Mouse (Mus musculus): ENCODE measurements around the gene Smim15. TPM values are rescaled to one million over a fixed set of nuclear protein-coding genes. Genes with fewer than 3 reads are reported as not detected.
A peak's percentile ranks its signal among the peaks of the same experiment; 100 is the strongest.

Gene Smim15
- polyA plus RNA-seq, 1 experiment from 2014 or later: 41.2 TPM

DNA sequence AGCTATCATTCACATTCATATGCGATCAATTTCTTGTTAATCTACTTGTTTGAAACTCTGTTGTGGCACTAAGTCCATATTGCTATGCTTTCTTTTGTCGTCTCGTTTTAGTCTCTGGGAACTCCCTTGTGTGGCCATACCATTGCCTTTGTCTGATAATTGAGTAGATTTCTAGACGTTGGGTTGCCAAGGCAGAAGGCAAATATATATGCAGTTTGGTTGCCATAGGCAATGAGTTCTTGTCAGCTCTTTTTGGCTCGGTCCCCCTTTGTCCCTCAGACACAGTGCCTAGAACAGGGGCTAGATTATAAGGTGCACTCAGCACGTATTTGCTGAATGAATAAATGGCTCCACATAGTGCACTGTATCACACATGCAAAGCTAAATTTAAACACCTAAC is 20.1 kb downstream of the Smim15 start:
- no peak overlapping the region for H3K4me2 ChIP-seq (replicated peaks)
- H3K36me3 ChIP-seq: no peaks in the 10 kb centered on the region
- H3K4me3 ChIP-seq (replicated peaks): no peak overlapping the region
- H3K27ac ChIP-seq: 0 out of 2 replicates have a peak overlapping the region, but pooled peaks have one; percentile 35
- H3K9ac ChIP-seq (replicated peaks): no peak overlapping the region
- no peaks in the 10 kb centered on the region for H3K9me3 ChIP-seq
- WGBS: 15% methylated on average over 6 of the region's 6 CpGs
- H3K27me3 ChIP-seq: 0 out of 2 replicates have a peak, but pooled peaks cover 6% of the 10 kb centered on the region
- peaks cover 38% of the 10 kb centered on the region for H3K4me1 ChIP-seq (replicated peaks)
- peak; percentile 65; the same call in 1 of the 2 replicates for ATAC-seq

GRCm38 (mm10) chr13:108066021-108066420 is 21.8 kb downstream of the Smim15 start:
- 72% methylated on average over 2 of the region's 2 CpGs for WGBS
- H3K9ac ChIP-seq (replicated peaks): no peak overlapping the region
- no peaks in the 10 kb centered on the region for H3K9me3 ChIP-seq
- no peak for ATAC-seq
- H3K4me2 ChIP-seq (replicated peaks): no peak overlapping the region
- 0 out of 2 replicates have a peak, but pooled peaks cover 6% of the 10 kb centered on the region for H3K27me3 ChIP-seq
- H3K36me3 ChIP-seq: no peaks in the 10 kb centered on the region
- H3K27ac ChIP-seq: no peak overlapping the region
- peaks cover 27% of the 10 kb centered on the region for H3K4me1 ChIP-seq (replicated peaks)
- no peak overlapping the region for H3K4me3 ChIP-seq (replicated peaks)

- Histone ChIP-seq H3K36me3 (no peaks in the 10 kb centered on the region), H3K9me3 (no peaks in the 10 kb centered on the region), H3K4me1 (replicated peaks) (peaks cover 8% of the 10 kb centered on the region), H3K27me3 (no peaks in the 10 kb centered on the region), H3K9ac (replicated peaks) (no peak overlapping the region), H3K27ac (no peak overlapping the region), H3K4me3 (replicated peaks) (no peak overlapping the region), H3K4me2 (replicated peaks) (no peak overlapping the region)
- 82% methylated on average over 4 of the region's 4 CpGs for WGBS
- no peak for ATAC-seq
Observed at GRCm38 (mm10) chr13:108069151-108069550, 24.9 kb downstream of the Smim15 start.

- no peak for ATAC-seq
- Histone ChIP-seq H3K9me3 (no peaks in the 10 kb centered on the region), H3K27ac (no peak overlapping the region), H3K4me2 (replicated peaks) (no peak overlapping the region), H3K9ac (replicated peaks) (no peak overlapping the region), H3K36me3 (no peaks in the 10 kb centered on the region), H3K27me3 (no peaks in the 10 kb centered on the region), H3K4me3 (replicated peaks) (no peak overlapping the region), H3K4me1 (replicated peaks) (no peaks in the 10 kb centered on the region)
- WGBS: 97% methylated on average over 10 of the region's 10 CpGs
Observed at GRCm38 (mm10) chr13:108070171-108070570, 25.9 kb downstream of the Smim15 start.

DNA sequence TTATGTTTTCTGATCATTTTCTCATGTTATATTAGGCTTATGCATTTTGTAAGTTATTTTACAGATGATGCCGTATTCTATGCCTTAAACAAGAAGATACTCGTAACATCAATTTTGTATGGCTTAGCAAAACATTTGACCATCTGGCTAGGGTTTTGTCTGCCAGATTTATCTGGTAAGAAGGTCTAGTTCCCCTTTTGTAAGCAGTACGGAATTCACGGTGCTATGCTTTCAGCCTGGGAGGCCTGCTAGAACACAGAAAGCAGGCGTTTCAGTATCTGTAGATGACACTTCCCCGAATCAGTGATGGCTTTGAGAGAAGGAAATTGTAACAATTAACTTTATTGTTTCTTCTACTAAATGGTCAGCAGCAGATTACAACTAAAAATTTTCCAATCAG is 33.2 kb downstream of the Smim15 start:
- Histone ChIP-seq H3K4me3 (replicated peaks) (no peak overlapping the region), H3K27ac (no peak overlapping the region), H3K9me3 (no peaks in the 10 kb centered on the region), H3K9ac (replicated peaks) (no peak overlapping the region), H3K4me1 (replicated peaks) (no peaks in the 10 kb centered on the region), H3K27me3 (no peaks in the 10 kb centered on the region), H3K4me2 (replicated peaks) (no peak overlapping the region), H3K36me3 (no peaks in the 10 kb centered on the region)
- no peak for ATAC-seq
- WGBS: 85% methylated on average over 6 of the region's 6 CpGs

GRCm38 (mm10) chr13:108077901-108078300 is 33.7 kb downstream of the Smim15 start:
- Histone ChIP-seq H3K27me3 (no peaks in the 10 kb centered on the region), H3K36me3 (no peaks in the 10 kb centered on the region), H3K4me3 (replicated peaks) (no peak overlapping the region), H3K27ac (no peak overlapping the region), H3K9me3 (no peaks in the 10 kb centered on the region), H3K9ac (replicated peaks) (no peak overlapping the region), H3K4me2 (replicated peaks) (no peak overlapping the region), H3K4me1 (replicated peaks) (no peaks in the 10 kb centered on the region)
- 85% methylated on average over 4 of the region's 4 CpGs for WGBS
- ATAC-seq: no peak

- no peak for ATAC-seq
Observed at GRCm38 (mm10) chr13:108084086-108084485, 39.8 kb downstream of the Smim15 start.

DNA sequence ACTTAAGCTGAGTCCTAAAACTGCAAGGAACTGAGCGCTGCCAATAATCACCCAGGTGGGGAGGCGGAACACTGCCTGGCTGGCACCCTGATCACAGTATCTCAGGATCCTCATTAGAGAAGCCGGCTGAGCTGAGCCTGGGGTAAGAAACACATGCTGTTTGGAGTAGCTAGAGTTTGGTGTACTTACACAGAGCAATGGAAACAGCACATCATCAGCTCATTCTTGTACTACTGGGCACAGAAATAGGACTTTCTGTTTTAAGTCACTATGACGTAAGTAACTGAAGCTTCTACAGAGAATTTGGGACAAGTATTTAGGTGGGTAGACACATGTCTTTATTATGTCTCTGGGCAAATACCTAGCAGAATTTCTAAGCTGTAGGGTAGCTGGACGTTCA is 41.8 kb downstream of the Smim15 start:
- no peak for ATAC-seq
- no peaks in the 10 kb centered on the region for H3K9me3 ChIP-seq
- H3K4me3 ChIP-seq (replicated peaks): no peak overlapping the region
- H3K27ac ChIP-seq: no peak overlapping the region
- H3K9ac ChIP-seq (replicated peaks): no peak overlapping the region
- no peaks in the 10 kb centered on the region for H3K27me3 ChIP-seq
- H3K4me1 ChIP-seq (replicated peaks): no peaks in the 10 kb centered on the region
- 85% methylated on average over 5 of the region's 5 CpGs for WGBS
- no peak overlapping the region for H3K4me2 ChIP-seq (replicated peaks)
- no peaks in the 10 kb centered on the region for H3K36me3 ChIP-seq

More at GRCm38 (mm10) chr13:108084086-108084485, 39.8 kb downstream of the Smim15 start:
- Histone ChIP-seq H3K4me1 (replicated peaks) (no peaks in the 10 kb centered on the region), H3K9ac (replicated peaks) (no peak overlapping the region), H3K27ac (no peak overlapping the region), H3K4me2 (replicated peaks) (no peak overlapping the region), H3K9me3 (no peaks in the 10 kb centered on the region), H3K27me3 (no peaks in the 10 kb centered on the region), H3K36me3 (no peaks in the 10 kb centered on the region), H3K4me3 (replicated peaks) (no peak overlapping the region)
- WGBS: 98% methylated on average over 4 of the region's 4 CpGs

DNA sequence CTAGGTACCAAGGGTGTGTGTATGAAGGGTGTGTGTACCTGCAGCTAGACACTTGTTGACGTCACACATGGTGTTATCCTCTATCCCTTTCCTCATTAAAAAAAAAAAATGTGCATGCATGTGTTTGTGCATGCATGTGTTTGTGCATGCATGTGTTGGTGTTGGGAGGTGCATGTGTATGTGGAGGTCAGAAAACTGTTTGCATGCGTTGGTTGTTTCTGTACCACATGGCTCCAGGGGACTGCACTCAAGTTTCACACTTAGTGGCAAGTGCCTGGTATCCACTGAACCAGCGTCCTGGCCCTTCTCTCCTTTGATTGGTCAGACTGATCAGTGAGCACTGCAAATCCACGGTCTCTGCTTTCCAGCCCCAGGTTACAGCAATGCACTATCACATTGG is 42.5 kb downstream of the Smim15 start:
- no peak overlapping the region for H3K4me3 ChIP-seq (replicated peaks)
- ATAC-seq: no peak
- no peaks in the 10 kb centered on the region for H3K27me3 ChIP-seq
- no peaks in the 10 kb centered on the region for H3K4me1 ChIP-seq (replicated peaks)
- H3K27ac ChIP-seq: no peak overlapping the region
- WGBS: 83% methylated on average over 4 of the region's 4 CpGs
- H3K9me3 ChIP-seq: no peaks in the 10 kb centered on the region
- H3K4me2 ChIP-seq (replicated peaks): no peak overlapping the region
- H3K36me3 ChIP-seq: no peaks in the 10 kb centered on the region
- H3K9ac ChIP-seq (replicated peaks): no peak overlapping the region

GRCm38 (mm10) chr13:108092290-108092689 is 48.0 kb downstream of the Smim15 start:
- no peaks in the 10 kb centered on the region for H3K36me3 ChIP-seq
- H3K9ac ChIP-seq (replicated peaks): no peak overlapping the region
- no peak overlapping the region for H3K4me2 ChIP-seq (replicated peaks)
- no peaks in the 10 kb centered on the region for H3K9me3 ChIP-seq
- 79% methylated on average over 7 of the region's 7 CpGs for WGBS
- H3K27me3 ChIP-seq: no peaks in the 10 kb centered on the region
- ATAC-seq: no peak
- H3K27ac ChIP-seq: no peak overlapping the region
- H3K4me1 ChIP-seq (replicated peaks): no peaks in the 10 kb centered on the region
- H3K4me3 ChIP-seq (replicated peaks): no peak overlapping the region

DNA sequence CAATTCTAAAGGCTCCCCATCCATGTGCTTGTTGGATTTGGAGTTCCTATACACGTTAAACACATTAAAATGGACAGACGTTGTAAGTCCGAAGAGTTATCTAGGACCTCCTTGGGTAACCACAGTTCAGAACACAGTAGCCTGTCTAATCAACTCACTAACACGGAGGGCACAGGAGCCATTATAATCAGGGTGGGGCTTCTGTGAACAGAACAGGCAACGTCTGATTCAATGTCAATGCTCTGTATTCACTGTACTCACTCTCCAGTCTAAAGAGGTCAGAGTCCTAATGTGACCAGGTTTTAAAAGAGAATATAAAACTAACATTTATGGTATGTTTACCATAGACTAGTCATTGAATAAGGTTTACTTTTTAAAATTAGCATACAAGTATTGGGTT is 50.4 kb downstream of the Smim15 start:
- no peak overlapping the region for H3K4me2 ChIP-seq (replicated peaks)
- no peak overlapping the region for H3K27ac ChIP-seq
- ATAC-seq: no peak
- no peaks in the 10 kb centered on the region for H3K36me3 ChIP-seq
- H3K4me3 ChIP-seq (replicated peaks): no peak overlapping the region
- no peaks in the 10 kb centered on the region for H3K9me3 ChIP-seq
- H3K27me3 ChIP-seq: no peaks in the 10 kb centered on the region
- WGBS: 96% methylated on average over 5 of the region's 5 CpGs
- no peak overlapping the region for H3K9ac ChIP-seq (replicated peaks)
- H3K4me1 ChIP-seq (replicated peaks): no peaks in the 10 kb centered on the region

GRCm38 (mm10) chr13:108095617-108096016 is 51.4 kb downstream of the Smim15 start:
- Histone ChIP-seq H3K4me1 (replicated peaks) (no peaks in the 10 kb centered on the region), H3K9ac (replicated peaks) (no peak overlapping the region), H3K4me3 (replicated peaks) (no peak overlapping the region), H3K4me2 (replicated peaks) (no peak overlapping the region), H3K9me3 (no peaks in the 10 kb centered on the region), H3K27me3 (no peaks in the 10 kb centered on the region), H3K27ac (no peak overlapping the region), H3K36me3 (no peaks in the 10 kb centered on the region)
- WGBS: 92% methylated on average over 7 of the region's 7 CpGs
- ATAC-seq: no peak; the same call in 1 of the 2 replicates

- H3K27me3 ChIP-seq: no peaks in the 10 kb centered on the region
- H3K36me3 ChIP-seq: no peaks in the 10 kb centered on the region
- no peak overlapping the region for H3K27ac ChIP-seq
- no peaks in the 10 kb centered on the region for H3K4me1 ChIP-seq (replicated peaks)
- H3K9ac ChIP-seq (replicated peaks): no peak overlapping the region
- no peak overlapping the region for H3K4me3 ChIP-seq (replicated peaks)
- no peak for ATAC-seq
- no peak overlapping the region for H3K4me2 ChIP-seq (replicated peaks)
- 91% methylated on average over 7 of the region's 7 CpGs for WGBS
- H3K9me3 ChIP-seq: no peaks in the 10 kb centered on the region
Observed at GRCm38 (mm10) chr13:108096446-108096845, 52.2 kb downstream of the Smim15 start.
